Mouse (Mus musculus) hindbrain, embryonic 16.5 days (tissue): ENCODE measurements around the gene Fam163b. TPM values are rescaled to one million over a fixed set of nuclear protein-coding genes. Genes with fewer than 3 reads are reported as not detected.
A peak's percentile ranks its signal among the peaks of the same experiment; 100 is the strongest.

Experiments
- ATAC-seq: fragments of 200-750 bp; cut with Nextera tagmentation; 2 replicates; pipeline ENCODE4 v1.8.0; 2017; ENCODE audit warnings: moderate TSS enrichment, moderate library complexity
- H3K27ac ChIP-seq: fragments of 300-500 bp; sonication (generic); 2 replicates; pipeline ENCODE4 v1.5.1; 2014; ENCODE audit warnings: low read depth, mild to moderate bottlenecking, control low read depth, low read length, moderate library complexity
- H3K27me3 ChIP-seq: fragments of 300-500 bp; sonication (generic); replicated peaks from 2 replicates; pipeline ENCODE4 v1.6.1; 2014; ENCODE audit warnings: low read length; ENCODE audit not compliant: control insufficient read depth, insufficient read depth
- H3K36me3 ChIP-seq: fragments of 300-500 bp; sonication (generic); 2 replicates; pipeline ENCODE4 v1.6.1; 2014; ENCODE audit warnings: mild to moderate bottlenecking, low read length, moderate library complexity, mixed read lengths; ENCODE audit not compliant: control insufficient read depth, insufficient read depth
- H3K4me1 ChIP-seq: fragments of 300-500 bp; sonication (generic); 2 replicates; pipeline ENCODE4 v1.6.1; 2014; ENCODE audit warnings: low read depth, low read length; ENCODE audit not compliant: control insufficient read depth, insufficient read depth
- H3K4me2 ChIP-seq: fragments of 300-500 bp; sonication (generic); 2 replicates; pipeline ENCODE4 v1.6.1; 2014; ENCODE audit warnings: mild to moderate bottlenecking, low read length, control low read depth, moderate library complexity
- H3K4me3 ChIP-seq: fragments of 300-500 bp; sonication (generic); 2 replicates; pipeline ENCODE4 v1.5.1; 2014; ENCODE audit warnings: mild to moderate bottlenecking, low read length, control low read depth, moderate library complexity
- H3K9ac ChIP-seq: fragments of 300-500 bp; sonication (generic); 2 replicates; pipeline ENCODE4 v1.6.1; 2014; ENCODE audit warnings: low read depth, mild to moderate bottlenecking, control low read depth, low read length, moderate library complexity
- H3K9me3 ChIP-seq: fragments of 300-500 bp; sonication (generic); 2 replicates; pipeline ENCODE4 v1.6.1; 2014; ENCODE audit warnings: mild to moderate bottlenecking, low read length, moderate library complexity; ENCODE audit not compliant: control insufficient read depth
- whole genome bisulfite sequencing: fragments of 180-500 bp; shearing (Covaris S2); extraction: QIAGEN DNeasy Blood & Tissue Kit; methylation state at CpG from one replicate; pipeline ENCODE4 v1.1.7; 2014; 5-methylcytosine and 5-hydroxymethylcytosine counted together
- polyA plus RNA-seq: library from polyadenylated mRNA; unstranded; fragments of >200 nt; fragmentation: Nextera tagmentation; extraction: Ambion mirVana; gene quantifications from 2 replicates; pipeline ENCODE4 v1.2.1, GENCODE M21; 2015

The Fam163b gene
- polyA plus RNA-seq, 1 experiment from 2014 or later, result 10.3 TPM

GRCm38 (mm10) chr2:27121626-27122355 is 20.5 kb downstream of the Fam163b start:
- peaks cover 21% of the 10 kb centered on the region for H3K4me1 ChIP-seq
- WGBS, result 32% methylated on average over 9 of the region's 9 CpGs
- H3K27me3 ChIP-seq, result no peaks in the 10 kb centered on the region; the same call in 1 of the 2 replicates
- no peak overlapping the region for H3K27ac ChIP-seq
- H3K36me3 ChIP-seq, result no peaks in the 10 kb centered on the region
- no peak overlapping the region for H3K4me3 ChIP-seq
- H3K4me2 ChIP-seq, result no peak overlapping the region
- H3K9ac ChIP-seq, result no peak overlapping the region
- H3K9me3 ChIP-seq, result no peaks in the 10 kb centered on the region
- peak; percentile 55 for ATAC-seq

- peak; percentile 62 for ATAC-seq
- Histone ChIP-seq H3K36me3 (no peaks in the 10 kb centered on the region), H3K27me3 (no peaks in the 10 kb centered on the region; the same call in 1 of the 2 replicates)
Observed at GRCm38 (mm10) chr2:27120241-27120641, 22.1 kb downstream of the Fam163b start.

GRCm38 (mm10) chr2:27119766-27120165 is 22.5 kb downstream of the Fam163b start:
- WGBS, result 87% methylated on average over 2 of the region's 2 CpGs

More at GRCm38 (mm10) chr2:27120241-27120641, 22.1 kb downstream of the Fam163b start:
- peaks cover 21% of the 10 kb centered on the region for H3K4me1 ChIP-seq
- H3K9ac ChIP-seq, result 0 out of 2 replicates have a peak overlapping the region, but pooled peaks have one; percentile 10
- WGBS, result 46% methylated on average over 8 of the region's 8 CpGs
- no peak overlapping the region for H3K4me2 ChIP-seq
- no peak overlapping the region for H3K4me3 ChIP-seq
- H3K27ac ChIP-seq, result no peak overlapping the region
- H3K9me3 ChIP-seq, result no peaks in the 10 kb centered on the region

GRCm38 (mm10) chr2:27118452-27118851 is 23.8 kb downstream of the Fam163b start:
- H3K4me3 ChIP-seq, result no peak overlapping the region
- no peak for ATAC-seq
- 54% methylated on average over 4 of the region's 4 CpGs for WGBS
- H3K9ac ChIP-seq, result no peak overlapping the region
- H3K9me3 ChIP-seq, result no peaks in the 10 kb centered on the region
- H3K27me3 ChIP-seq, result no peaks in the 10 kb centered on the region
- H3K4me1 ChIP-seq, result peaks cover 21% of the 10 kb centered on the region
- H3K4me2 ChIP-seq, result no peak overlapping the region
- H3K27ac ChIP-seq, result no peak overlapping the region
- H3K36me3 ChIP-seq, result no peaks in the 10 kb centered on the region

More at GRCm38 (mm10) chr2:27119766-27120165, 22.5 kb downstream of the Fam163b start:
- H3K4me1 ChIP-seq, result peaks cover 21% of the 10 kb centered on the region
- H3K27me3 ChIP-seq, result no peaks in the 10 kb centered on the region
- H3K36me3 ChIP-seq, result no peaks in the 10 kb centered on the region
- no peak for ATAC-seq
- H3K9ac ChIP-seq, result no peak overlapping the region
- no peak overlapping the region for H3K4me3 ChIP-seq
- H3K9me3 ChIP-seq, result no peaks in the 10 kb centered on the region
- no peak overlapping the region for H3K27ac ChIP-seq
- H3K4me2 ChIP-seq, result no peak overlapping the region

- Histone ChIP-seq H3K9ac (no peak overlapping the region), H3K27ac (no peak overlapping the region), H3K27me3 (no peaks in the 10 kb centered on the region), H3K4me2 (no peak overlapping the region), H3K36me3 (no peaks in the 10 kb centered on the region), H3K4me3 (no peak overlapping the region), H3K9me3 (no peaks in the 10 kb centered on the region), H3K4me1 (no peaks in the 10 kb centered on the region)
- ATAC-seq, result no peak
- 92% methylated on average over 10 of the region's 10 CpGs for WGBS
Observed at GRCm38 (mm10) chr2:27114169-27114568, 28.1 kb downstream of the Fam163b start.

- WGBS, result 76% methylated on average over 20 of the region's 20 CpGs
- H3K4me1 ChIP-seq, result no peaks in the 10 kb centered on the region
Observed at GRCm38 (mm10) chr2:27112585-27112984, 29.7 kb downstream of the Fam163b start.

GRCm38 (mm10) chr2:27109052-27109451 is 33.2 kb downstream of the Fam163b start:
- Histone ChIP-seq H3K27ac (no peak overlapping the region), H3K9me3 (no peaks in the 10 kb centered on the region), H3K9ac (no peak overlapping the region), H3K27me3 (no peaks in the 10 kb centered on the region), H3K4me1 (peaks cover 2% of the 10 kb centered on the region; the same call in 1 of the 2 replicates), H3K36me3 (no peaks in the 10 kb centered on the region), H3K4me3 (no peak overlapping the region), H3K4me2 (no peak overlapping the region)
- ATAC-seq, result peak; percentile 37
- WGBS, result 66% methylated on average over 5 of the region's 5 CpGs

More at GRCm38 (mm10) chr2:27112585-27112984, 29.7 kb downstream of the Fam163b start:
- H3K9ac ChIP-seq, result no peak overlapping the region; the same call in 1 of the 2 replicates
- H3K36me3 ChIP-seq, result no peaks in the 10 kb centered on the region
- ATAC-seq, result no peak
- no peak overlapping the region for H3K4me2 ChIP-seq
- H3K27ac ChIP-seq, result no peak overlapping the region
- H3K27me3 ChIP-seq, result no peaks in the 10 kb centered on the region
- no peaks in the 10 kb centered on the region for H3K9me3 ChIP-seq
- H3K4me3 ChIP-seq, result no peak overlapping the region

GRCm38 (mm10) chr2:27108144-27108543 is 34.1 kb downstream of the Fam163b start:
- peaks cover 5% of the 10 kb centered on the region for H3K4me1 ChIP-seq
- no peak overlapping the region for H3K9ac ChIP-seq
- no peaks in the 10 kb centered on the region for H3K27me3 ChIP-seq
- WGBS, result 56% methylated on average over 2 of the region's 2 CpGs
- ATAC-seq, result no peak
- H3K4me2 ChIP-seq, result no peak overlapping the region
- H3K27ac ChIP-seq, result no peak overlapping the region
- H3K4me3 ChIP-seq, result no peak overlapping the region
- no peaks in the 10 kb centered on the region for H3K36me3 ChIP-seq
- no peaks in the 10 kb centered on the region for H3K9me3 ChIP-seq

GRCm38 (mm10) chr2:27106816-27107215 is 35.5 kb downstream of the Fam163b start:
- Histone ChIP-seq H3K4me1 (peaks cover 5% of the 10 kb centered on the region), H3K27ac (no peak overlapping the region), H3K4me3 (no peak overlapping the region), H3K36me3 (no peaks in the 10 kb centered on the region), H3K9ac (no peak overlapping the region), H3K27me3 (no peaks in the 10 kb centered on the region), H3K9me3 (no peaks in the 10 kb centered on the region), H3K4me2 (no peak overlapping the region)
- ATAC-seq, result no peak
- 59% methylated on average over 3 of the region's 3 CpGs for WGBS
